Mouse (Mus musculus) neural tube, embryonic 14.5 days (tissue): ENCODE data around the gene Npas3. TPM values are rescaled to one million over a fixed set of nuclear protein-coding genes. Genes with fewer than 3 reads are reported as not detected.
A peak's percentile ranks its signal among the peaks of the same experiment; 100 is the strongest.

Experiments
- ATAC-seq: fragments of 200-750 bp; cut with Nextera tagmentation; 2 replicates; pipeline ENCODE4 v1.8.0; 2017; ENCODE audit warnings: low read depth, mild to moderate bottlenecking, moderate TSS enrichment, moderate library complexity
- H3K27ac ChIP-seq: fragments of 300-500 bp; sonication (generic); 2 replicates; pipeline ENCODE4 v1.5.1; 2014; ENCODE audit warnings: low read depth, mild to moderate bottlenecking, control low read depth, low read length, moderate library complexity, mixed read lengths
- H3K27me3 ChIP-seq: fragments of 300-500 bp; sonication (generic); 2 replicates; pipeline ENCODE4 v1.6.1; 2014; ENCODE audit warnings: low read length; ENCODE audit not compliant: control insufficient read depth, insufficient read depth
- H3K36me3 ChIP-seq: fragments of 300-500 bp; sonication (generic); 2 replicates; pipeline ENCODE4 v1.6.1; 2014; ENCODE audit warnings: low read length, mixed read lengths; ENCODE audit not compliant: control insufficient read depth, insufficient read depth
- H3K4me1 ChIP-seq: fragments of 300-500 bp; sonication (generic); 2 replicates; pipeline ENCODE4 v1.6.1; 2014; ENCODE audit warnings: low read length; ENCODE audit not compliant: control insufficient read depth, insufficient read depth
- H3K4me2 ChIP-seq: fragments of 300-500 bp; sonication (generic); 2 replicates; pipeline ENCODE4 v1.6.1; 2014; ENCODE audit warnings: mild to moderate bottlenecking, low read depth, low read length, control low read depth
- H3K4me3 ChIP-seq: fragments of 300-500 bp; sonication (generic); 2 replicates; pipeline ENCODE4 v1.5.1; 2014; ENCODE audit warnings: low read depth, low read length, control low read depth, mixed read lengths
- H3K9ac ChIP-seq: fragments of 300-500 bp; sonication (generic); replicated peaks from 2 replicates; pipeline ENCODE4 v1.6.1; 2014; ENCODE audit warnings: low read depth, mild to moderate bottlenecking, control low read depth, low read length, mixed read lengths
- H3K9me3 ChIP-seq: fragments of 300-500 bp; sonication (generic); 2 replicates; pipeline ENCODE4 v1.6.1; 2016; ENCODE audit warnings: low read length; ENCODE audit not compliant: control insufficient read depth
- WGBS: fragments of 180-500 bp; shearing (Covaris S2); extraction: QIAGEN DNeasy Blood & Tissue Kit; methylation state at CpG from one replicate; pipeline ENCODE4 v1.1.7; 2014; 5-methylcytosine and 5-hydroxymethylcytosine counted together
- polyA plus RNA-seq: library from polyadenylated mRNA; unstranded; fragments of >200 nt; fragmentation: Nextera tagmentation; extraction: Ambion mirVana; gene quantifications from 2 replicates; pipeline ENCODE4 v1.2.1, GENCODE M21; 2014

Npas3 gene
- polyA plus RNA-seq, 1 experiment from 2014 or later = 29.1 TPM

- H3K4me3 ChIP-seq = no peak overlapping the region
- no peaks in the 10 kb centered on the region for H3K9me3 ChIP-seq
- WGBS = 28% methylated on average over 4 of the region's 4 CpGs
- H3K36me3 ChIP-seq = no peaks in the 10 kb centered on the region
- H3K27me3 ChIP-seq = no peaks in the 10 kb centered on the region
- peaks cover 10% of the 10 kb centered on the region; the same call in 1 of the 2 replicates for H3K4me1 ChIP-seq
- ATAC-seq = no peak; the same call in 1 of the 2 replicates
- no peak overlapping the region for H3K4me2 ChIP-seq
- no peak overlapping the region for H3K9ac ChIP-seq
- no peak overlapping the region for H3K27ac ChIP-seq
These were observed 515.7 kb downstream of the Npas3 start for GRCm38 (mm10) chr12:53764143-53764542.

DNA sequence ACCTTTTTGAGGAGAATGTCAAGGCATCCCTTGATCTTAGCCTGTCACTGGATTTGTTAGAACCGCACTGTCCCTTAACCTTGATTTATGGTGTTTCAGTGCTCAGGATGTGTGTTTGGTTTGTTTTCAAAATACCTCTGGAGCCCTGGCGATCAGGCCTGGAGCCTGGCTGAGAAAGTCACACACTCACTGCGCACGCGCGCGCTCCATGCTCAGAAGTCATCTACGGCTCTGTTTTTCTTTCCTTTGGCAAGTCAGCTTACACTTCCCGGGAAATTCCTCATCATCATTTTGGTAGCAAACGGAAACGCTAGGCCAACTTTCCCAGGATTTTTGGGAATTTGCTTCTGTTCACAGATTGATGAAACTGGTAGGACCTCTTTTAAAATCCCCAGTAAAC lies 519.9 kb downstream of the Npas3 start:
- Histone ChIP-seq H3K4me3 (no peak overlapping the region), H3K27me3 (no peaks in the 10 kb centered on the region), H3K4me2 (0 out of 2 replicates have a peak overlapping the region, but pooled peaks have one; percentile 17), H3K9me3 (no peaks in the 10 kb centered on the region), H3K27ac (no peak overlapping the region), H3K36me3 (no peaks in the 10 kb centered on the region), H3K9ac (no peak overlapping the region), H3K4me1 (peaks cover 10% of the 10 kb centered on the region; the same call in 1 of the 2 replicates)
- 63% methylated on average over 11 of the region's 11 CpGs for WGBS
- ATAC-seq = no peak

GRCm38 (mm10) chr12:53771394-53771936 lies 523.0 kb downstream of the Npas3 start:
- Histone ChIP-seq H3K4me2 (no peak overlapping the region), H3K27me3 (no peaks in the 10 kb centered on the region), H3K27ac (no peak overlapping the region), H3K4me3 (no peak overlapping the region), H3K36me3 (no peaks in the 10 kb centered on the region), H3K9me3 (no peaks in the 10 kb centered on the region), H3K9ac (no peak overlapping the region), H3K4me1 (peaks cover 10% of the 10 kb centered on the region; the same call in 1 of the 2 replicates)
- 70% methylated on average over 14 of the region's 14 CpGs for WGBS
- no peak for ATAC-seq

GRCm38 (mm10) chr12:53781850-53782552 lies 533.5 kb downstream of the Npas3 start:
- 56% methylated on average over 11 of the region's 11 CpGs for WGBS
- H3K36me3 ChIP-seq = no peaks in the 10 kb centered on the region
- ATAC-seq = no peak
- H3K9me3 ChIP-seq = no peaks in the 10 kb centered on the region
- no peaks in the 10 kb centered on the region for H3K4me1 ChIP-seq
- no peak overlapping the region for H3K4me2 ChIP-seq
- H3K9ac ChIP-seq = no peak overlapping the region
- no peak overlapping the region for H3K4me3 ChIP-seq
- H3K27ac ChIP-seq = no peak overlapping the region
- no peaks in the 10 kb centered on the region for H3K27me3 ChIP-seq

DNA sequence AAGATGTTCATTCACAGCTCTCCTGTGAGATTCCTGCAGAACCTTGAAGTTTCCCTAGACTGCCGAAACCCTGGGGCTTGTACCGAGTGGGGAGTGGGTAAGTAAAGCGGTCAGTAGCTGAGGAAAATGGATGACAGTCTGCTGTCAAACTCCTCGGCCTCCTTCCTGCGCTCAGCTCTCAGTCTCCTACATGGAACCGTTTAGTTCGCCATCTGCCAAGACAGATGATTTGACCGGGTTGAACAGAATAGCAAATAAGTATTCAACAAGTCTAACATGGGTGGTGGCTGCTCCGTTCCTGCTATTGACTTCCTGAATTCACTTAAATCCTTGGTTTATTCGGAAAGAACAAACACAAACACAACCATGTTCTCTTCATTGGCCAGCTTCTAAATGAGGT lies 541.0 kb downstream of the Npas3 start:
- no peak for ATAC-seq
- Histone ChIP-seq H3K9ac (no peak overlapping the region), H3K4me1 (peaks cover 2% of the 10 kb centered on the region; the same call in 1 of the 2 replicates), H3K36me3 (no peaks in the 10 kb centered on the region), H3K4me2 (no peak overlapping the region), H3K4me3 (no peak overlapping the region), H3K27me3 (no peaks in the 10 kb centered on the region), H3K9me3 (no peaks in the 10 kb centered on the region), H3K27ac (no peak overlapping the region)
- WGBS = 75% methylated on average over 10 of the region's 10 CpGs

- H3K4me3 ChIP-seq = no peak overlapping the region
- WGBS = 65% methylated on average over 6 of the region's 6 CpGs
- H3K9me3 ChIP-seq = no peaks in the 10 kb centered on the region
- H3K27me3 ChIP-seq = no peaks in the 10 kb centered on the region
- H3K4me1 ChIP-seq = peaks cover 4% of the 10 kb centered on the region; the same call in 1 of the 2 replicates
- H3K4me2 ChIP-seq = no peak overlapping the region
- H3K36me3 ChIP-seq = no peaks in the 10 kb centered on the region
- H3K9ac ChIP-seq = no peak overlapping the region
- no peak overlapping the region for H3K27ac ChIP-seq
- ATAC-seq = no peak
These were observed 546.4 kb downstream of the Npas3 start for GRCm38 (mm10) chr12:53794718-53795400.

- H3K36me3 ChIP-seq = no peaks in the 10 kb centered on the region
- no peak overlapping the region for H3K27ac ChIP-seq
- no peaks in the 10 kb centered on the region for H3K9me3 ChIP-seq
- no peak overlapping the region for H3K4me2 ChIP-seq
- H3K9ac ChIP-seq = no peak overlapping the region
- H3K4me1 ChIP-seq = 0 out of 2 replicates have a peak, but pooled peaks cover 2% of the 10 kb centered on the region
- no peaks in the 10 kb centered on the region for H3K27me3 ChIP-seq
- 87% methylated on average over 6 of the region's 6 CpGs for WGBS
- ATAC-seq = no peak
- H3K4me3 ChIP-seq = no peak overlapping the region
These were observed 553.4 kb downstream of the Npas3 start for GRCm38 (mm10) chr12:53801831-53802230.

GRCm38 (mm10) chr12:53802381-53802780 lies 553.9 kb downstream of the Npas3 start:
- no peak overlapping the region for H3K4me3 ChIP-seq
- H3K4me2 ChIP-seq = no peak overlapping the region
- no peak for ATAC-seq
- no peak overlapping the region for H3K9ac ChIP-seq
- 54% methylated on average over 7 of the region's 7 CpGs for WGBS
- H3K9me3 ChIP-seq = no peaks in the 10 kb centered on the region
- H3K4me1 ChIP-seq = 0 out of 2 replicates have a peak, but pooled peaks cover 2% of the 10 kb centered on the region
- no peaks in the 10 kb centered on the region for H3K27me3 ChIP-seq
- no peak overlapping the region for H3K27ac ChIP-seq
- no peaks in the 10 kb centered on the region for H3K36me3 ChIP-seq

- no peak for ATAC-seq
- Histone ChIP-seq H3K4me2 (no peak overlapping the region), H3K9me3 (no peaks in the 10 kb centered on the region), H3K4me3 (no peak overlapping the region), H3K36me3 (no peaks in the 10 kb centered on the region), H3K9ac (no peak overlapping the region), H3K27me3 (no peaks in the 10 kb centered on the region), H3K27ac (no peak overlapping the region), H3K4me1 (peaks cover 4% of the 10 kb centered on the region; the same call in 1 of the 2 replicates)
- 97% methylated on average over 2 of the region's 2 CpGs for WGBS
These were observed 561.6 kb downstream of the Npas3 start for GRCm38 (mm10) chr12:53810081-53810480.
